Mouse (Mus musculus) cerebellum, adult 2 months (tissue): ENCODE data around the gene Cfap74.

Experiments used
- CTCF ChIP-seq: fragments of 200-500 bp; IDR thresholded peaks from 2 replicates; pipeline ENCODE4 v1.5.1; 2011; ENCODE audit warnings: low read depth, mild to moderate bottlenecking, control low read depth, low read length, moderate library complexity, borderline replicate concordance; ENCODE audit not compliant: insufficient read depth
- POLR2A ChIP-seq: fragments of 200-500 bp; IDR thresholded peaks from 2 replicates; pipeline ENCODE4 v1.6.1; 2011; ENCODE audit warnings: low read length, control low read depth, borderline replicate concordance; ENCODE audit not compliant: insufficient read depth

GRCm38 (mm10) chr4:155451597-155451996 lies 42.6 kb downstream of the Cfap74 start:
- TF ChIP-seq CTCF: no peak
- TF ChIP-seq POLR2A: no peak
